Mouse (Mus musculus) testis, adult 2 months (tissue): ENCODE measurements around the gene Gcnt7. TPM values are rescaled to one million over a fixed set of nuclear protein-coding genes. Genes with fewer than 3 reads are reported as not detected.

ENCODE experiments used
- H3K27ac ChIP-seq: fragments of 200-500 bp; 2 replicates; pipeline ENCODE4 v1.5.1; 2012; ENCODE audit warnings: low read depth, low read length; ENCODE audit not compliant: control insufficient read depth, insufficient read depth
- H3K27me3 ChIP-seq: fragments of 200-500 bp; 2 replicates; pipeline ENCODE4 v1.6.1; 2012; ENCODE audit warnings: mild to moderate bottlenecking, low read length, moderate library complexity; ENCODE audit not compliant: control insufficient read depth, insufficient read depth
- H3K36me3 ChIP-seq: fragments of 200-500 bp; 2 replicates; pipeline ENCODE4 v1.6.1; 2012; ENCODE audit warnings: mild to moderate bottlenecking, low read length; ENCODE audit not compliant: control insufficient read depth, insufficient read depth
- H3K4me1 ChIP-seq: fragments of 200-500 bp; 2 replicates; pipeline ENCODE4 v1.6.1; 2012; ENCODE audit warnings: low read length; ENCODE audit not compliant: control insufficient read depth, insufficient read depth
- H3K4me3 ChIP-seq: fragments of 200-500 bp; 2 replicates; pipeline ENCODE4 v1.5.1; 2012; ENCODE audit warnings: low read depth, mild to moderate bottlenecking, low read length, moderate library complexity, mixed read lengths; ENCODE audit not compliant: control insufficient read depth
- CTCF ChIP-seq: fragments of 200-500 bp; IDR thresholded peaks from 2 replicates; pipeline ENCODE4 v1.5.1; 2012; ENCODE audit warnings: low read depth, mild to moderate bottlenecking, inconsistent platforms, low read length, moderate library complexity; ENCODE audit not compliant: control insufficient read depth, insufficient read depth, insufficient replicate concordance
- POLR2A ChIP-seq: fragments of 200-500 bp; IDR thresholded peaks from 2 replicates; pipeline ENCODE4 v1.6.1; 2012; ENCODE audit warnings: low read depth, mild to moderate bottlenecking, inconsistent platforms, low read length, moderate library complexity; ENCODE audit not compliant: control insufficient read depth
- polyA plus RNA-seq: library from polyadenylated mRNA; depleted of rRNA; stranded (reverse); fragments of >200 nt; gene quantifications from 2 replicates; pipeline ENCODE4 v1.2.3, GENCODE M21; 2012

Gcnt7 gene
- polyA plus RNA-seq, 1 experiment: 0.07 TPM

DNA sequence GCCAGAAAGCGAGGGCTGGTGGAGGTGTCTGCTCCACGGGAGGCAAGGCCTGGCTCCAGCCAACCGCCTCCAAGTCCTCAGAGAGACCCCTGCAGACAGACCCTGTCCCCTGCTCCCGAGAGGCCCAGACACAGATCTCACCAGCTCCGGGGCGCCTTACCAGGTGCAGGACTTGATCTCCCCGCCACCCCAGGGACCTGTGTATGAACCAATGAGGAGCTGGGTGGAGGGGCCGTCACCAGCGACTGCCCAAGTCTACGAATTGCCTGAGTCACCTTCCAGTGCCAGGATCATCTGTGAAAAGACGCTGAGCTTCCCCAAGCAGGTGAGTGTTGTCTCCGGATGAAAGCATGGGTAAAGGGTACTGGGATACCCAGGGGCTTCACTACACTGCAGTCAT, 42.2 kb downstream of the Gcnt7 start:
- Histone ChIP-seq H3K4me1 (no peaks in the 10 kb centered on the region; the same call in 1 of the 2 replicates), H3K36me3 (no peaks in the 10 kb centered on the region), H3K4me3 (no peak overlapping the region), H3K27me3 (no peaks in the 10 kb centered on the region), H3K27ac (no peak overlapping the region)
- no peak for TF ChIP-seq POLR2A
- TF ChIP-seq CTCF: no peak

- no peak for TF ChIP-seq POLR2A
- TF ChIP-seq CTCF: no peak
- Histone ChIP-seq H3K4me1 (no peaks in the 10 kb centered on the region; the same call in 1 of the 2 replicates), H3K36me3 (no peaks in the 10 kb centered on the region), H3K27me3 (no peaks in the 10 kb centered on the region), H3K27ac (no peak overlapping the region), H3K4me3 (no peak overlapping the region)
Measured at GRCm38 (mm10) chr2:172413894-172414293, 44.5 kb downstream of the Gcnt7 start.

GRCm38 (mm10) chr2:172413273-172413672, 45.1 kb downstream of the Gcnt7 start:
- H3K4me1 ChIP-seq: no peaks in the 10 kb centered on the region; the same call in 1 of the 2 replicates
- H3K27me3 ChIP-seq: no peaks in the 10 kb centered on the region
- no peak overlapping the region for H3K4me3 ChIP-seq
- H3K36me3 ChIP-seq: no peaks in the 10 kb centered on the region
- TF ChIP-seq POLR2A (no peak), CTCF (no peak)
- no peak overlapping the region for H3K27ac ChIP-seq

DNA sequence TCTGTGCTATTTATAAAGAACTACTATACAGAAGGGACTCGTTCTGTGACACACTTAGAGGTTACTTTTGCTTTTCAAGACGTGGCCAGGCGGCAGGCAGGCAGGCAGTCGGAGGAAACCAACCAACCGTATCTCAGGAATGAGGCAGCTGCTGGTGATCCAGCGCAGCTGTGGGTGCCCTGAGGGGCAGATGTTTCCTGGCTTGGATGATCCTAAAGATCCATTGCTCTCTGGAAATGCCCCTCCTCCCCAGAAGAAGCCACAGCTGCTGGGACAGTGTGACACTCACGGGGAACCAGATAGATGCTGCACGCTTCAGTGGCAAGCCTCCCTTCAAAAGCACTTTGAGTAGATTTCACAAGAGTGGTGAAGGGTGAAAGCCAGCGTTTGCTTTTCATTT, 45.9 kb downstream of the Gcnt7 start:
- Histone ChIP-seq H3K36me3 (no peaks in the 10 kb centered on the region), H3K27ac (no peak overlapping the region), H3K4me1 (no peaks in the 10 kb centered on the region; the same call in 1 of the 2 replicates), H3K27me3 (no peaks in the 10 kb centered on the region), H3K4me3 (no peak overlapping the region)
- TF ChIP-seq POLR2A (no peak), CTCF (no peak)

GRCm38 (mm10) chr2:172411091-172411490, 47.3 kb downstream of the Gcnt7 start:
- Histone ChIP-seq H3K36me3 (no peaks in the 10 kb centered on the region), H3K4me3 (no peak overlapping the region), H3K4me1 (no peaks in the 10 kb centered on the region; the same call in 1 of the 2 replicates), H3K27ac (no peak overlapping the region), H3K27me3 (no peaks in the 10 kb centered on the region)
- TF ChIP-seq POLR2A (no peak), CTCF (no peak)

DNA sequence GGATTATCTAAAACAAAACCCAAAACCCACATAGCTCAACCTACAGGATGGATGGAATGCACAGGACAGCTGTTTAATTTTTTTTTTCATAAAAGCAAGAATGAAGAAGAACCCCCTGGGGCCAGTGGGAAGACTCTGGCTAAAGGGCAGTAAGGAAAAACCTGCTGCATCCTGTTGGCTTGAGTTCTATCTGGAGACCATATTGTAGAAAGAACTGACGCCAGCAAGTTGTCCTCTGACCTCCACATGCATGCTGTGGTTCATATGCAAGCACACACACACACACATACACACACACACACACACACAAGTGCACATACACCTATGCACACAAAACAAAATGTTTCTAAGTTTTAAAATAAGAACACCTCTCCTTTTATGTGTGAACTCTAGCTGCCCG, 47.7 kb downstream of the Gcnt7 start:
- no peaks in the 10 kb centered on the region; the same call in 1 of the 2 replicates for H3K4me1 ChIP-seq
- no peak overlapping the region for H3K4me3 ChIP-seq
- H3K27ac ChIP-seq: no peak overlapping the region
- no peaks in the 10 kb centered on the region for H3K27me3 ChIP-seq
- TF ChIP-seq POLR2A: no peak
- no peak for TF ChIP-seq CTCF
- H3K36me3 ChIP-seq: no peaks in the 10 kb centered on the region

GRCm38 (mm10) chr2:172407499-172407898, 50.9 kb downstream of the Gcnt7 start:
- Histone ChIP-seq H3K4me3 (no peak overlapping the region), H3K27ac (no peak overlapping the region), H3K4me1 (peaks cover 6% of the 10 kb centered on the region), H3K36me3 (no peaks in the 10 kb centered on the region), H3K27me3 (no peaks in the 10 kb centered on the region)
- TF ChIP-seq CTCF: no peak
- no peak for TF ChIP-seq POLR2A

GRCm38 (mm10) chr2:172406173-172406572, 52.2 kb downstream of the Gcnt7 start:
- Histone ChIP-seq H3K4me3 (no peak overlapping the region), H3K4me1 (peaks cover 6% of the 10 kb centered on the region)
- TF ChIP-seq CTCF (no peak), POLR2A (no peak)

More at GRCm38 (mm10) chr2:172406173-172406572, 52.2 kb downstream of the Gcnt7 start:
- Histone ChIP-seq H3K27me3 (no peaks in the 10 kb centered on the region), H3K27ac (no peak overlapping the region), H3K36me3 (no peaks in the 10 kb centered on the region)
